Mouse (Mus musculus) layer of hippocampus, adult 18-20 months (tissue): ENCODE measurements around the gene Lzts2. TPM values are rescaled to one million over a fixed set of nuclear protein-coding genes. Genes with fewer than 3 reads are reported as not detected.

ENCODE experiments used
- total RNA-seq, 2 experiments: library from RNA; stranded (reverse); gene quantifications; 2 replicates each; pipeline ENCODE4 v1.2.3; 2021

The Lzts2 gene
- total RNA-seq, 2 experiments from 2014 or later, result 32.0 to 35.6 TPM

Other genes with a start within 250 kb of the Lzts2 start
- 10 to 100 TPM; 40.1 to 41.9 TPM for gene Slf2, start 83.3 kb upstream of the Lzts2 start, total RNA-seq
- 10 to 100 TPM; 19.1 to 20.8 TPM for gene Sema4g, start 25.3 kb upstream of the Lzts2 start, total RNA-seq
- gene Twnk, start 8.8 kb upstream of the Lzts2 start, total RNA-seq, result 10 to 100 TPM; 15.6 to 16.5 TPM
- 10 to 100 TPM; 40.6 to 42.2 TPM for gene Mrpl43, start 8.0 kb upstream of the Lzts2 start, total RNA-seq
- 1 to 10 TPM; 1.8 to 2.6 TPM for gene Pdzd7, start 31.3 kb downstream of the Lzts2 start, total RNA-seq
- gene Sfxn3, start 33.1 kb downstream of the Lzts2 start, total RNA-seq, result 100 to 1,000 TPM in 1 of 2 experiments, 10 to 100 TPM in 1; 89.4 to 103 TPM
- 1 to 10 TPM; 1.3 to 2.4 TPM for gene Kazald1, start 60.8 kb downstream of the Lzts2 start, total RNA-seq
- gene Tlx1, start 136.3 kb downstream of the Lzts2 start, total RNA-seq, result not detected
- not detected for gene Lbx1, start 221.4 kb downstream of the Lzts2 start, total RNA-seq